Mouse (Mus musculus) C2C12 (cell line): ENCODE measurements at regions not wholly inside any gene's neighbourhood (a gene's known extent, or its start where the extent isn't known, plus 50 kb on each side); places are given as distances from the start of the nearest gene placed in this dataset.

ENCODE experiments used
- H3K27me3 ChIP-seq: one replicate; pipeline ENCODE4 v1.6.1; 2011; ENCODE audit not compliant: control insufficient read depth, insufficient read depth, insufficient read length
- H3K36me3 ChIP-seq: one replicate; pipeline ENCODE4 v1.6.1; 2011; ENCODE audit not compliant: control insufficient read depth, insufficient read depth
- H3K4me3 ChIP-seq: one replicate; pipeline ENCODE4 v1.5.1; 2011; ENCODE audit warnings: mild to moderate bottlenecking, control low read depth; ENCODE audit not compliant: poor library complexity, insufficient read depth, severe bottlenecking
- H3K79me2 ChIP-seq: one replicate; pipeline ENCODE4 v1.6.1; 2011; ENCODE audit not compliant: control insufficient read depth, insufficient read depth
- H3K79me3 ChIP-seq: one replicate; pipeline ENCODE4 v1.6.1; 2011; ENCODE audit warnings: low read depth, control low read depth
- H3ac ChIP-seq: one replicate; pipeline ENCODE3; 2011; ENCODE audit warnings: low read depth; ENCODE audit not compliant: control insufficient read depth, insufficient read length
- CEBPB ChIP-seq: IDR thresholded peaks from one replicate; pipeline ENCODE4 v1.6.1; 2011; ENCODE audit warnings: low read depth, mild to moderate bottlenecking, control low read depth, moderate library complexity
- CTCF ChIP-seq: IDR thresholded peaks from one replicate; pipeline ENCODE4 v1.5.1; 2011; ENCODE audit not compliant: control insufficient read depth, insufficient read depth, insufficient read length
- FOSL1 ChIP-seq: IDR thresholded peaks from one replicate; pipeline ENCODE4 v1.8.0; 2011; ENCODE audit warnings: mild to moderate bottlenecking, low read length; ENCODE audit not compliant: poor library complexity, insufficient read depth, severe bottlenecking
- MAX ChIP-seq: IDR thresholded peaks from one replicate; pipeline ENCODE4 v1.6.1; 2011; ENCODE audit warnings: mild to moderate bottlenecking, control low read depth
- MYOD1 ChIP-seq: IDR thresholded peaks from one replicate; pipeline ENCODE4 v1.6.1; 2011; ENCODE audit warnings: low read depth; ENCODE audit not compliant: control insufficient read depth, insufficient read length
- MYOG ChIP-seq: IDR thresholded peaks from one replicate; pipeline ENCODE4 v1.6.1; 2011; ENCODE audit not compliant: control insufficient read depth, insufficient read length; ENCODE audit errors: extremely low read depth
- USF1 ChIP-seq: IDR thresholded peaks from one replicate; pipeline ENCODE4 v1.6.1; 2011; ENCODE audit warnings: low read depth, mild to moderate bottlenecking, control low read depth, moderate library complexity

- Histone ChIP-seq H3K4me3 (no peak overlapping the region), H3K79me3 (no peaks in the 10 kb centered on the region), H3ac (no peak overlapping the region), H3K79me2 (no peaks in the 10 kb centered on the region), H3K27me3 (peaks cover 47% of the 10 kb centered on the region), H3K36me3 (no peaks in the 10 kb centered on the region)
- TF ChIP-seq MYOD1 (no peak), CTCF (no peak), MAX (no peak), FOSL1 (no peak), CEBPB (no peak), USF1 (no peak), MYOG (no peak)
Observed at GRCm38 (mm10) chr5:111578977-111579727, 154.6 kb upstream of the Gm26897 start.

- Histone ChIP-seq H3K4me3 (no peak overlapping the region), H3K36me3 (no peaks in the 10 kb centered on the region)
- TF ChIP-seq MYOG (no peak), CTCF (no peak), USF1 (no peak), CEBPB (no peak), MYOD1 (no peak)
Observed at GRCm38 (mm10) chr5:111580870-111581771, 152.6 kb upstream of the Gm26897 start.

GRCm38 (mm10) chr5:111582004-111582403, 151.7 kb upstream of the Gm26897 start:
- H3K4me3 ChIP-seq: no peak overlapping the region
- H3K79me3 ChIP-seq: no peaks in the 10 kb centered on the region
- H3K27me3 ChIP-seq: peaks cover 43% of the 10 kb centered on the region
- no peaks in the 10 kb centered on the region for H3K36me3 ChIP-seq
- no peak for TF ChIP-seq USF1
- no peak for TF ChIP-seq FOSL1
- TF ChIP-seq MAX: no peak
- no peak for TF ChIP-seq MYOG
- no peak for TF ChIP-seq CTCF
- TF ChIP-seq CEBPB: no peak
- no peak for TF ChIP-seq MYOD1
- H3ac ChIP-seq: no peak overlapping the region
- no peaks in the 10 kb centered on the region for H3K79me2 ChIP-seq

More at GRCm38 (mm10) chr5:111580870-111581771, 152.6 kb upstream of the Gm26897 start:
- Histone ChIP-seq H3K79me3 (no peaks in the 10 kb centered on the region), H3ac (no peak overlapping the region), H3K27me3 (peaks cover 43% of the 10 kb centered on the region), H3K79me2 (no peaks in the 10 kb centered on the region)

- H3K79me3 ChIP-seq: no peaks in the 10 kb centered on the region
Observed at GRCm38 (mm10) chr5:111590619-111591081, 143.1 kb upstream of the Gm26897 start.

GRCm38 (mm10) chr5:111592807-111593206, 140.9 kb upstream of the Gm26897 start:
- no peak for TF ChIP-seq CEBPB
- no peak for TF ChIP-seq MYOD1
- TF ChIP-seq USF1: no peak
- TF ChIP-seq FOSL1: no peak
- TF ChIP-seq CTCF: no peak
- TF ChIP-seq MAX: no peak
- no peak for TF ChIP-seq MYOG
- Histone ChIP-seq H3K4me3 (no peak overlapping the region), H3K36me3 (no peaks in the 10 kb centered on the region), H3K27me3 (peaks cover 26% of the 10 kb centered on the region), H3K79me3 (no peaks in the 10 kb centered on the region), H3K79me2 (no peaks in the 10 kb centered on the region), H3ac (no peak overlapping the region)

More at GRCm38 (mm10) chr5:111590619-111591081, 143.1 kb upstream of the Gm26897 start:
- Histone ChIP-seq H3ac (no peak overlapping the region), H3K4me3 (no peak overlapping the region), H3K27me3 (peaks cover 19% of the 10 kb centered on the region), H3K79me2 (no peaks in the 10 kb centered on the region), H3K36me3 (no peaks in the 10 kb centered on the region)
- TF ChIP-seq USF1: no peak
- TF ChIP-seq FOSL1: no peak

- TF ChIP-seq CTCF (no peak), USF1 (no peak), MYOG (no peak), MYOD1 (no peak), MAX (no peak), FOSL1 (no peak), CEBPB (no peak)
- Histone ChIP-seq H3K36me3 (no peaks in the 10 kb centered on the region), H3K79me2 (no peaks in the 10 kb centered on the region), H3K79me3 (no peaks in the 10 kb centered on the region), H3ac (no peak overlapping the region), H3K27me3 (peaks cover 30% of the 10 kb centered on the region), H3K4me3 (no peak overlapping the region)
Observed at GRCm38 (mm10) chr5:111594111-111594510, 139.6 kb upstream of the Gm26897 start.
